16 mouse cellular contexts compared by ENCODE assay signal in genomic region chr2:18219136-18219535, GRCm38 (mm10).
DNase-seq lines count a peak whose midpoint lies in the region; TF ChIP-seq lines count a peak whose summit lies in the region.
"Had no signal": no experiment of that assay in that cellular context is flagged by ENCODE, and none has a peak within 500 bp of the region (broad histone marks: within the 10 kb centered on the region; RNA-seq: fewer than 3 reads in every experiment).

No protein-coding gene starts in this region.

- peak overlapping the region; percentile 86 for H3K27ac ChIP-seq in gastrocnemius, adult 2 months
- peak overlapping the region; percentile 62 for H3K27ac ChIP-seq in layer of hippocampus, adult 2 months
- H3K27ac ChIP-seq: forebrain, embryonic 12.5 days; hindbrain, embryonic 12.5 days; limb, embryonic 10.5 days; liver, embryonic 12.5 days had no signal

- TF ChIP-seq CTCF in gastrocnemius, adult 2 months (IDR thresholded peaks at IDR 0.05), result no peak
- no peak for TF ChIP-seq CTCF in layer of hippocampus, adult 2 months (conservative IDR thresholded peaks at IDR 0.05)

- DNase-seq in gastrocnemius, adult 2 months, result peak; percentile 59
- DNase-seq in gastrocnemius, postnatal 4 days (ENCODE audit: low spot score in 2 of 2), result no peak
- no peak for DNase-seq in layer of hippocampus, adult 2 months (ENCODE audit: low spot score in 2 of 2)
- DNase-seq in layer of hippocampus, adult 18-20 months (ENCODE audit: low spot score in 2 of 2), result no peak
- peak; percentile 59 to 63 for DNase-seq in cerebellum, postnatal 25 days
- DNase-seq in skeletal muscle tissue, adult 2 months (ENCODE audit: low read depth, low spot score), result peak; percentile 73
- no peak for DNase-seq in left cerebral cortex, adult 18-20 months (ENCODE audit: low spot score in 2 of 2)
- no peak for DNase-seq in lung, postnatal 14 days
- DNase-seq: adrenal gland, adult 8-10 months; kidney, postnatal 10 days; thymus, adult 2 months had no signal

- no peak overlapping the region for H3K4me3 ChIP-seq in gastrocnemius, adult 2 months
- no peak overlapping the region for H3K4me3 ChIP-seq in layer of hippocampus, adult 2 months
- H3K4me3 ChIP-seq: forebrain, embryonic 12.5 days; hindbrain, embryonic 12.5 days; limb, embryonic 10.5 days; liver, embryonic 12.5 days; megakaryocyte, embryonic 14.5 days had no signal

- intact Hi-C loops in gastrocnemius, adult 2 months (cut with DNase I), result loop anchor here (10.0 kb wide), 1 partner anchor 456 kb away; the partner anchor contains the start of genes Bmi1 and Commd3

Comparison
In these comparisons a context has a peak if more than half of its experiments do, and no peak if none do; other contexts are left out.
1. DNase-seq: peak in gastrocnemius, adult 2 months (single experiment), cerebellum, postnatal 25 days (2 of 2) and skeletal muscle tissue, adult 2 months (single experiment); none in gastrocnemius, postnatal 4 days (0 of 2), layer of hippocampus, adult 2 months (0 of 2), layer of hippocampus, adult 18-20 months (0 of 2), left cerebral cortex, adult 18-20 months (0 of 2) and lung, postnatal 14 days (single experiment).